Mouse (Mus musculus) 3T3-L1 (cell line): Measurements from ENCODE around the gene Lhfpl4.
A peak's percentile ranks its signal among the peaks of the same experiment; 100 is the strongest.

Experiments
- DNase-seq: peaks from one replicate; pipeline ENCODE4 v3.0.0-alpha.2; 2015; ENCODE audit warnings: low read depth, low spot score

Lhfpl4 gene

DNA sequence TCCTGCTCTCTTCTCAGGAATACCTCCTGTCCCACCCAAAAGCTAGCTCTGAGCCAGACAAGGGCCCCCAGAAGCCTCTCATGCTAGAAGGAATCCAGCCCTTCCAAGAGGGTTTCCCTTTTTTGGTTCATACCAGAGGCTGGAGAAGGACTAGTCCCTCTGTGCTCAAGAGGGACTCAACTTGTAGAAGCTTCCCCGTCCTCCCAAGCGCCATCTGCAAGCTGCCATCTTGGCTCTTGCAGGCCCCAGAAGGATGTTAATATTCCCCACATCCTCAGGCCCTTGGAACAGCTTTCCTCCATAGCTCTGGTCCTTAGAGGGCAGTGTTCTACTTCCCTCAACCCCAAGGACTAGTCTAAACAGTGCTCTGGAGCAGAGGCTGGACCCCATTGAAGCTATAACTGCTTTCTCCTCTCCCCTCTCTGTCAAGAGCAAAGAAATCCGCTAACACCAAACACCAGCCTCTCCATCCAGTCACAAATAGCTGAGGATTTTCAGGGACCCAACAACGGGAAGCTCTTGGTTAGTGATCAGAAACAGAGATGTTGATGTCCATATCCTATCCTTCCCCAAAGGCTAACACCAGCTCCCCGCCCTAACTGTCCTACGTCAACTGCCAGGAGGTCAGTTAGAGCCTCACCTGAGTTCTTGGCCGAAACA is 26.7 kb downstream of the Lhfpl4 start:
- no peak for DNase-seq

DNA sequence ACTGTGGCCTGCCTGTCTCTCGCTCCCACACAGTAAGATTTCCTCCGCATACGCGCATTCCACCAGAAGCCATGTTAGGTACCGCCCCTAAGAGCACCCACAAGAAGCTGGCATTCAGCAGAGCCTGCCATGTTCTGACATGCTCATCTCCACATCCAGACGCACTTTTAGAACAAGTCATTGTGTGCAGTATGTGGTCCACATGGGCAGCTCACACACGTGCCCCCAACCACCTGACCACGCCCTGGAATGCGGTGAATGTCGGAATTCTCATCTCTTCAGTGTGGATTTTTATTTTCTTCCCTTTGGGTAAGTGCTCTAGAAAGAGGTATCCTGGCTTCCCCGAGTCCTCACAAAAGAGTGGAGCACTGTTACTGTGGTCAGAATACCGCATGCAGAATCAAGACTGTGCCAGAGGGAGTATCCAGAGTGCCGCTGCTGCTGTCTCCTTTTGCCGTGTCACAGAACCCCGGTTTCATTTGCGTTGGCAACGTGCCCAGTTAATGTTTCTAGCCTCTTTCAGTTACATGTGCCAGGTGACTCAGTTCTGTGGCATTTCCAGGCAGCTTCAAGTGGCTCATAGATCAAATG is 28.4 kb downstream of the Lhfpl4 start:
- DNase-seq, result peak; percentile 100

DNA sequence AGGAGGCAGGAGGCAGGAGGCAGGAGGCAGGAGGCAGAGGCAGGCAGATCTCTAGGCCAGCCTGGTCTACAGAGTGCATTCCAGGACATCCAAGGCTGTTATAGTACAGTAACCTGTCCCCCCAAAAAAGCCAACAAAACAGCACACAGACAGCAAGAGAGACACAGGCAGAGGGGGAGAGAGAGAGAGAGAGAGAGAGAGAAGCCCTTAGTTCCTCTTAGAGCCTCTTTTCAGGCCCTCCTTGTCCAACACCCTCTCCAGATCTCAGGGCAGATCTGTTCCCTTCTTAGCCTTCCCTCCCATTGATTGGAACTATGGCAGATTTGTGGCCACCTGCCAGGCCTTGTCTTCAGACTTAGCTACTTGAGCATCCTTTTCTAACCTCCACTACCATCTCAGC is 31.7 kb downstream of the Lhfpl4 start:
- no peak for DNase-seq

DNA sequence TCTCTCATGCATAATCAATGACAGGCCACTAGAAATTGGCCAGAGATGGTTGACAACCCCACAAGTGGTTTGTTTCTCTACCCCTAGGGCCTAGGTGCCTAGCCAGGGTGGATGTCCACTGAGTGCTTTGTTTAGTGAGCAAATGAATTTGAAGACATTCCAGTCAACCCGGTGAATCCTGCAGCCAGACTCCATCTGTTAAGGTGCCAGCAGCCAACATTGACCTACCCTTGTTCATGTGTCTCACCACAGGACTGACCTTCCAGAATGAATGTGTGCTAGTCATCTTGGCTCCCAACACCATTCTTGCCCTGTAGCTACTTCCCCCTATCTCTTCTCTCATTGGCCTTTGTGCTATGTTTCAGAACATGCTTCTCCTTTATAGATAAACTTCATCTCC is 33.2 kb downstream of the Lhfpl4 start:
- DNase-seq, result no peak

DNA sequence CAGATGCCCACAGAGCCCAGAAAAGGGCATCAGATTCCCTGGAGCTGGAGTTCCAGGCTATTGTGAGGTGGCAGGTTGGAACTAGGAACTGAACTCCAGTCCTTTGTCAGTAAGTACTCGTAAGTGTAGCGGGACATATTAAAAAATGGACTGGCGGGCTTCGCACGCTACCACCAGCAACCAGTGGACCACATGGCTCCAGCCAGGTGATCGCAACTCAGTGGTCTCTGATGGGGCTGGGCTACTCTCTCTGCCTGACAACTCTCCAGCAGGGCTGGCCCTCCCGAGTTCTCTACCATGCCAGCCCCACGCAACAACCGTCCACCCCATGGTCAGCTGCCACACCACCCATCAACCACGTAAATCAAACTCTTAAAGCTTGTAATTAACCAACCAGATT is 35.1 kb downstream of the Lhfpl4 start:
- DNase-seq, result no peak

DNA sequence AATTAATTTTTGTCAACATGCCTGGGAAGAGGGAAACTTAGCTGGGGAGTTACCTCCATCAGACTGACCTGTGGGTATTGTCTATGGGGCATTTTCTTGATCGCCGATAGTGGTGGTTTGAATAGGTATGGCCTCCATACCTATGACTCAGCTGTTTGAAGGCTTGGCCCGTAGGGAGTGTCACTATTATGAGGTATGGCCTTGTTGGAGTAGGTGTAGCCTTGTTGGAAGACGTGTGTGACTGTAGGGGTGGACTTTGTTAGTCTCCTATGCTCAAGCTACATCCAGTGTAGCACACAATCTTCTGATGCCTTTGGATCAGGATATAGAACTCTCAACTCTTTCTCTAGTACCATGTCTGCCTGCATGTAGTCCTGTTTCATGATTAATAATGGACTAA is 39.1 kb downstream of the Lhfpl4 start:
- no peak for DNase-seq

DNA sequence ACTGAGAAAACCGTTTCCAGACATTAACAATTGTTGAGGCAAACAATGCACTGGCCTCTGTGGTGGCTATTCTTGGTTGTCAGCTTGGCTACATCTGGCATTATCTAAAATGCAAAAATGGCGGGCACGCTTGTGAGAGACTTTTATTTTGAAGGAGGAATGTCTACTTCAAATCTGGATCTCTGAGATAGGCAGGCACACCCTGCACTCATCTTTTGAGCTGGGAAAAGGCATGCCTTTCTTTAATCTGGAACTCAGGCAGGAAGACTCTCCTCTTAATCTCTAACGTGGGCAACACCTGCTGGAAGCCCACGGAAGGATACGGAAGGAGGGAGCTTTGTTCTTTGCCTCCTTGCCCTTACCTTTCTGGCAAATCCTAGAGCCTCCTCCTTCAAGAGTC is 40.3 kb downstream of the Lhfpl4 start:
- DNase-seq, result no peak

DNA sequence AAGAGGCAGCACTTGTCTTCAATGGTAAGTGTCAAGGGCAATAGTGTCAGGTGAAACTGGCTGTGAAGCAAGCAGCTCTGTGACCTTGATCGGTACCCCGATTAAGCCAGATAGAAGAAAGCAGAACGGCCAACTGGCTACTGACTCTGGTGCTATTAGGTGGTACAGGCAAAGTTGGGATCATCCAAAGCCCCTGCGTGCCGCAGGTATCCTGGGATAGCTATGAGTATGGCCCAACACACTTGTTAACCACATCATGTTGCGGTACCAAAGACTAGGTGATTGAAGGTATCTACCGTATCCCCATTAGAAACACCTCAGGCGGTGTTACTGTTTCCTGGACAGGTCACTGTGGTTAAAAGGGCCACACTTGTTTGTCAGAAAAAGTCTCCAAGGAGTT is 41.1 kb downstream of the Lhfpl4 start:
- no peak for DNase-seq

DNA sequence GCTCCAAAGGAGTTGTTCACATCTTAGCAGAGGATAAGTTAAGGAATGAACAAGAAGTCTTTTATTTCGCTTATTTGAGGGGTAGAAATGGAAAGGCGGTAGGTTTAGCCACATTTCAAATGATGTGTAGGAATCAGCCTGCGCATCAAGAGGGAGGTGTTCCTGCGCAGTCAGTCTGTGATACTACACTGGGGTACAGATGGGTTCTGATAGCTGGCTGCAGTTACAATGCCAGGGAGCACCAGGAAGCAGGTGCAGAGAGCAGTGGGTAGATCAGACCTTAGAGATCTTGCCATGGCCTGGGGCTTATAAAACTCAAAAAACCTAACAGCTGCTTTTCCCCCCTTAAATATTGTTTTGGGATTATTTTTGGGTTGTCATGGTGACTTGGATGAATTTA is 49.9 kb downstream of the Lhfpl4 start:
- DNase-seq, result no peak

DNA sequence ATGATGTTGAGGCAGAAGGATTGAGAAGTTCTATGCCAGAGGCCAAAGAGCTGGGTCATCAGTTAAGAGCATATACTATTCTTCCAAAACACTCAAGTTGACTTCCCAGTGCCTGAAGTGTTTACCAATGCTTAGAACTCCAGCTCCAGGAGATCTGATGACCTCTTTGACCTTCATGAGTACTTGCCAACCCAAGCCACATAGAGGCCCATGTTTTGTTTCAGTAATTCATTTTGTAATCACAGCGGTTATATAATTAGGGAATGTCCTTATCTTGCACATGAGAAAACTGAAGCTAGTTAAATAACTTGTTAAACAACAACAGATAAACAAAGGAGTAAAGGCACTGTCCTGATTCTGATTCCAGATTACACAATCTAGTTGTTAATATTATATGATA is 50.4 kb downstream of the Lhfpl4 start:
- no peak for DNase-seq

DNA sequence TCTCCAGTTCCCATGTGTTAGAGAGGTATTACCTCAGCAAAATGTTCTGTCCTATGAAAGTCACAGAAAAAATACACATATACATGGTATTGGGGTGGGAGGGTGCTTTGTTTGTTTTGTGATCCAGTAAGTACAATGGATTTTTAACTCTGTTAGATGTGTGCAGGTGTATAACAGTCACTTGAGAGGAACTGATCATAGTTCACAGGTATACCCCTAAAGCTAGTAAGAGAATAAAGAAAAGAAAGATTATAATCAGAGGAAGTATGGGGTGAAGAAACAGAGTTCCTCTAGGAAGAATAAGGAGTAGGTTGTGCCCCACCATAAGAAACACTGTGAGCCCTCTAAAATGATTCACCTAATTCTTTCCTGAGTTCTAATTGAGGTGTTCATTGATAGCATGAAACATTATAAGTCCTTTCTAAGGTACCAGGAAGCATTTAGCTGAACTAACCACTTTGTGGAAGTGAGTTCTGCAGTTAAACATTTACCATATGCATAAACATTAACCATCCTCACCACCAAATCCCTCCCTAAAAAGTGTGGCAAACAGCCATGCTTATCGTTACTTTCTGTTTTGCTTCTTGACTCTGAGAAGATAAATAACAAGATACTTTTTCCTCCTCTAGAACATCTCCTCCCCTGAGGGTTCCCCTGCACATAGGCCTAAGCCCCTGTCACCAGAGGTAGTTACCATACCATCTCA is 53.6 kb downstream of the Lhfpl4 start:
- DNase-seq, result no peak

DNA sequence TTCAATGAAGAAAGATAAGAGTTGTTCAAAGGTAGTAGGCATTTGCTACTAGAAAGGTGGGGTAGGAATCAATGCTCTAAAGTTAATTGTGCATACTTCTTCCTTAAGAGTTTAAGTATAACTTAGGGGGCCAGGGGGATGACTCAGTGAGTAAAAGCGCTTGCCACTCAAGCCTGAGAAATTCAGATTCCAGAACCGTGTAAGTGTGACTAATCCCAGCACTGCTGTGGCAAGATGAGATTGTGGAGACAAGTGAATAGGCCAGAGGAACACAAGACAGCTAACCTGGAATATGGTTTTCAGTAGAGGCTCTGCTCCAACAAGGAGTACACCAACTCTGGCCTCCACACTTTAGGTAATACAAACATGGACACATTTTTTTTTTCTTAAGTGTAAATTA is 61.8 kb downstream of the Lhfpl4 start:
- DNase-seq, result peak; percentile 82

DNA sequence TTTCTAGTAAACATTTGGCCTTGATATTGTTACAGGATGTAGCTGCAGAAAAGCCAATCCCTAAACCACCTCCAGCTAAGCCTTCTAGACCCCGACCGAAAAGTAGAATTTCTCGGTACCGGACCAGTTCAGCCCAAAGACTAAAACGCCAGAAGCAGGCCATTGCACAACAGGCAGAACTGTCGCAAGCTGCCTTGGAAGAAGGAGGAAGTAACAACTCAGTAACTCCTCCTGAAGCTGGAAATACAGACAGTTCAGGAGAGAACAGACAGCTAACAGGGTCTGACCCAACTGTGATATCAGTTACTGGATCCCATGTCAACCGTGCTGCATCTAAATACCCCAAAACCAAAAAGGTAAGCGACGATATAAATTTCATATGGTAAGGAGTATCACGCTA is 74.4 kb downstream of the Lhfpl4 start:
- DNase-seq, result no peak
